Mouse (Mus musculus): Measurements from ENCODE around the gene Gm20431.
A peak's percentile ranks its signal among the peaks of the same experiment; 100 is the strongest.
"Not testable (repeated sequence)": the region's sequence is repeated elsewhere in the genome, so short reads cannot be mapped to it uniquely, and the experiment has no call there.

Gm20431 gene

GRCm38 (mm10) chr2:167632731-167633536 lies 28.4 kb downstream of the Gm20431 start:
- no peak for ATAC-seq (ENCODE audit: insufficient number of reproducible peaks, low FRiP score, low TSS enrichment)

DNA sequence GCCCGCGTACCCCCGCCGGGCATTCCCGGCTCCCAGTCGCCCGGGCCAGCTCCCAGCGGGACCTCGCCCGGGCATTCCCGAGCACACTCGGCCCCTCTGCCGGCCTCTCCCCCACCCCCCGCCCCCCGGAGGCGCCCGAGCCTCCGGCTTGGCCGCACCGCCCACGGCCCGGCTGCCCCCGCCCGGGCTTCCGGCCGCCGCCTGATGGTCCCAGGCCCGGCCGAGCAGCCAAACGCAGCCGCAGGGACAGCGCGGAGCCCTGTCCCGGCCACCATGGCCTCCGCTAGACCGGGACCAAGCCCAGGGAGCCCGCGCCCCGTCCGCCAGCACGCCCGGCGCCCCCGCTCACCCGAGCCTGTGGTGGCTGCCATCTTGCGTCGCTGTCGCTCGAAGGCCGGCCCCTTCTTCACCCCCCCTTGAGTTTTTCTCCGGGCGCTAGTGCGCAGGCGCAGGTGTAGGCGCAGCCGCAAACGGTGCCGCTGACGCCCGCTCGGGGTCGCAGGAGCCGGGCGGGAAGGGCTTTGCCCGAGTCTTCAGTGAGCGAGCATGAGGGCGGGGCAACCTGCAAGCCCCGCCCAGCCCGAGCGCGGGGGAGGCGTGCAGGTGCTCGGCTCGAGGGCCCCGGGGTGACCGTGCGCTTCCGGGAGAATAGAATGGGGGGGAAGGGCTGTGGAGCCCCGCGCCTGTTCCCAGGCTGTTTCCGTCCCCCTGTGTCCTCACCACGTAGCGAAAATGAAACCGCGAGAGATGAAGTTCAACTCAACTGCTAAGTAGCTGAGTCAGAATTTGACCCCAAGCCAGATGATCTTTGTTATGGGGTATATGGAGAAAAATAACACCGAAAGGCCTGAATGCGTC lies 29.5 kb downstream of the Gm20431 start, which contains the start of gene Ube2v1:
Gene Ube2v1 (minus strand): TSS at position 505 of the 858 bp plus-strand sequence.
- ATAC-seq (ENCODE audit: insufficient number of reproducible peaks, low FRiP score, low TSS enrichment) = peak; percentile 65

DNA sequence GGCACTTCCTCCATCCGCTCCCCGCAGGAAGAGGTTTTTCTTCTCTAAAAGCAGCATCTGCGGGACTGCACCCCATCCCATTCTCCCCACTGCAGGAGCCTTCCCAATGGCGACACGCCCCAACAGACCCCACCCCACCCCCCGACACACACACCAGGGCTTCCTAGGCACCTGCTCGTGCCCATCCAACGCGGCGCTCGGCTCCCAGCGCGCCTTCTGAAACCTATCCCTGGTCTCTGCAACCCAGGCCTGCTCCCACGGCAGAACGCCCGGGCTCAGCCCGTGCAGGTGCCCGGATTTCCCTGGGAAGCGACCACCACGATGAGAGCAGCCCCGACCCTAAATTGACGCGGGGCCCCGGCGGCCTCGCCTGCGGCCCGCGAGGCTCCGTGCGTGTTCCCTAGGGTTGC lies 30.1 kb downstream of the Gm20431 start:
- no peak for ATAC-seq (ENCODE audit: insufficient number of reproducible peaks, low FRiP score, low TSS enrichment)

- ATAC-seq (ENCODE audit: insufficient number of reproducible peaks, low FRiP score, low TSS enrichment) = no peak
Observed at GRCm38 (mm10) chr2:167630421-167630820, 30.9 kb downstream of the Gm20431 start.

DNA sequence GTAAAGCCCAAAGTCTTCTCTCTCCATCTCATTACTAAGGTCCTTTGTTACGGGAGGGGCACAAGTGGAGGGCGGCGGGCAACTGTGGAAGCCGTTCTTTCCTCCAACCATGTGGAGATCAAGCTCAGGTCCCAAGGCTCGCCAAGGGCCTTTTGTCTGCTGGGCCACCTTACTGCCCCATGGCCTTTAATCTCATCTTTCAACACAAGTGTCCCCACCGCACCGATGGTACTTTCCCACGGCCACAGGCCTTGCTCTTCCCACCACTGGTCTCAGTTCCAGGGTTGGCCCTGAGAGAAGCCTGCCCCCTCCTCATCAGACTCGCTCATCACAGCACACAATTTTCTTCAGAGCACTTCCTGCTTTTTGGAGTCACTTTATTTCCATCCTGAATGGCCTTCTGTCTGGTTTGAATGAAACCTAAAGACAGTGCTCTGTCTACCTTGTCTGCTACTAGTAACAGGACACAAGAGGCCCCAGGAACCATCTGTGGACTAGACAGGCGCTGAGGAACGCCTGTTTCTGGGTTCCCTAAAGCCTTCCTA lies 31.6 kb downstream of the Gm20431 start:
- ATAC-seq (ENCODE audit: insufficient number of reproducible peaks, low FRiP score, low TSS enrichment) = no peak

GRCm38 (mm10) chr2:167628872-167629271 lies 32.4 kb downstream of the Gm20431 start:
- no peak for ATAC-seq (ENCODE audit: insufficient number of reproducible peaks, low FRiP score, low TSS enrichment)

DNA sequence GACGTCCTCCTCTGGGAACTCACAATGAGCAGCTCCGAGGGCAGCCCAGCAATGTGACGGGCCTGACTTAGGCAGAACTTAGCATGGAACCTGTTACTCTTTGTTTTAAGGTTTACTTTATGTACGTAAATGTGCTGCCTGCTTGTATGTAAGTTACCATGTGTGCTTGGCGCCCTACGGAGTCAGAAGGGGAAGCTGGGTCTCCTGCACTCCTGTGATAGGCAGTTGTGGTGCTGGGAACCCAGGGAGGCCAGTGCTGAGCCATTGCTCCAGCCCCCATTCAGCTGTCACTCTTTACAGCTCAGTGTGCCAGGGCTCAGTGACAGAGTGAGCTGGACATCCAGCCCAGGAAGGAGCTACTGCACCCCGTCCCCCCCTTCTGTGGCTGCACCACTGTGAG lies 34.3 kb downstream of the Gm20431 start:
- ATAC-seq (ENCODE audit: insufficient number of reproducible peaks, low FRiP score, low TSS enrichment) = no peak

- no peak for ATAC-seq (ENCODE audit: insufficient number of reproducible peaks, low FRiP score, low TSS enrichment)
Observed at GRCm38 (mm10) chr2:167625670-167626069, 35.6 kb downstream of the Gm20431 start.

DNA sequence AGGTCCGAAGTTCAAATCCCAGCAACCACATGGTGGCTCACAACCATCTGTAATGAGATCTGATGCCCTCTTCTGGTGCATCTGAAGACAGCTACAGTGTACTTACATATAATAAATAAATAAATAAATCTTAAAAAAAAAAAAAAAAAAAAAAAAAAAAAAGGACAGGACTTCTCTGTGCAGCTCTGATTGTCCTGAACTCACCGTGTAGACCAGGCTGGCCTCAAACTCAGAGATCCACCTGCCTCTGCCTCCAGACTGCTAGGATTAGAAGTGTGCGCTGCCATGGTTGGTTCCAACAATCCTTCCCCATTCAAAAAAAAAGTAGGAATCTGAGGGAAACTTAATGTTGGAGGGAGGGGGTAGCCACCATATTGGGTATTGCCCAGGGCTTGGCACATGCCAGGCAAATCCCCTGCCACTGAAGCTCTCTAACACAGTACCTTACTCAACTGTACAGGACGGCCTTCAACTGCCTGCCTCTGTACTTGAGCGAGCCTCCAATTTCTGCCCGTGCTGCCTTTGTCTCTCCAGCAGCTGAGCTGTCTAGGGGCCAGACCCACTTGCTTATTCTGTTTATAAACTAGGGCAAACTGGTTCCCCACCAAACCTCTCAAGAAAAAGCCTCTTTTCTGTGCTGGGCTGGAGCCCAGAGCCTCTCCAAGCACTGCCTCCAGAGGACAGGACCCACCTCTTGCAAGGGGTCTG lies 36.8 kb downstream of the Gm20431 start:
- no peak for ATAC-seq (ENCODE audit: insufficient number of reproducible peaks, low FRiP score, low TSS enrichment)

DNA sequence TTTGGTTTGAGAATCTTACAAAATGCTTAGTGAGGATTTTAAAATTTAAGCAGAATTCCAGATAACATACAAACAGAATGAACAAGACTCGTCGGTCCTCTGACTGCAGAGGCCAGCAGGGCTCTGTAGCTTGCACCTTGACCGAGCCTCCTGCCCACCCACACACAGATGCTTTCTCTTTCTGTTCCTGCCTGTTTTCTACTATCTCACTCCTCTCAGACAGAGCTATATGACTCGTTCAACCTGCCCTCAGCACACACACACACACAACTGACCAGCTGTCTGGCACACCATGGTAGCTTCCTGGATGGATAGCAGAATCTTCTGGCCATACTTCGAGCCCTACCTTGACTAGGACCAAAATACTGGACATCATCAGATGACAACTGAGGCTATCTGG lies 38.3 kb downstream of the Gm20431 start:
- ATAC-seq (ENCODE audit: insufficient number of reproducible peaks, low FRiP score, low TSS enrichment) = no peak

DNA sequence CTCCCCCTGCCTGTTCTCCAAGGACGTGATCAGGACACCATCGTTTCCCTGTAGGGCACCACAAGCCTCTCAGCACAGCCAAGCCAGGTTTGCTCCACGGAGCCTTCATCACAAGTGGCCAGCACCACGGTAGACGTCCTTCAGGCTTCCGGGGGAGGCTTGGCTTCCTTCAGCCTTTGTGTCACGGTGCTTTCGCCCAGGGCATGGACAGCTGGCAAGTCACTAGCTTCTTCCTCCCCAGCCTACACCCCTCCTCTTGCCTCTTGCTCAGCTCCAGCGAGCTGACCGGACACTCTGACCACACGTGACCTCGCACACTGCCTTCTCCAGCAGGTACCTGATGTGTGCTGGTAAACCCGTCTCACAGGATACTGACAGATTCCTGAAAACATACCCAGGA lies 38.9 kb downstream of the Gm20431 start:
- peak; percentile 33 for ATAC-seq (ENCODE audit: insufficient number of reproducible peaks, low FRiP score, low TSS enrichment)

- ATAC-seq (ENCODE audit: insufficient number of reproducible peaks, low FRiP score, low TSS enrichment) = no peak
Observed at GRCm38 (mm10) chr2:167621255-167622087, 39.8 kb downstream of the Gm20431 start.

DNA sequence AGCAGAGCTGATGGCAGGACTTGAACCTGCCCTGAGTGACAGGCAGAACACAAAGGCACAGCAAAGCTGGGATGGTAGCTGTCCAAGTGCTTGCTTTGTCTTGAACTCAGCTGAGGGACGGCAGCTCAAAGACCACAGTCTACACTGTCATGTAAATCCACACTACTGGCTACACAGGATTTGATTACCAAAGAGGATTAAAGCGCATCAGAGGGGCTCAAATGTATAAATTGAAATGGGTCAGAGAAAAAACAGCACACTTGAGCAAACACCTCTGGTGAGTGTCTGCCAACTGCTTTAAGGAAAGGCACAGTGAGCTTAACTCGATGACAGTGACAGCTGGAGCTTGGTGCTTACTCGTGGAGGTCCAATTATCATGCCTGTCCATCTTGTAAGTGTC lies 43.8 kb downstream of the Gm20431 start:
- no peak for ATAC-seq (ENCODE audit: insufficient number of reproducible peaks, low FRiP score, low TSS enrichment)

GRCm38 (mm10) chr2:167617034-167617433 lies 44.3 kb downstream of the Gm20431 start:
- no peak for ATAC-seq (ENCODE audit: insufficient number of reproducible peaks, low FRiP score, low TSS enrichment)

GRCm38 (mm10) chr2:167613335-167613734 lies 48.0 kb downstream of the Gm20431 start:
- ATAC-seq (ENCODE audit: insufficient number of reproducible peaks, low FRiP score, low TSS enrichment) = not testable (repeated sequence)

DNA sequence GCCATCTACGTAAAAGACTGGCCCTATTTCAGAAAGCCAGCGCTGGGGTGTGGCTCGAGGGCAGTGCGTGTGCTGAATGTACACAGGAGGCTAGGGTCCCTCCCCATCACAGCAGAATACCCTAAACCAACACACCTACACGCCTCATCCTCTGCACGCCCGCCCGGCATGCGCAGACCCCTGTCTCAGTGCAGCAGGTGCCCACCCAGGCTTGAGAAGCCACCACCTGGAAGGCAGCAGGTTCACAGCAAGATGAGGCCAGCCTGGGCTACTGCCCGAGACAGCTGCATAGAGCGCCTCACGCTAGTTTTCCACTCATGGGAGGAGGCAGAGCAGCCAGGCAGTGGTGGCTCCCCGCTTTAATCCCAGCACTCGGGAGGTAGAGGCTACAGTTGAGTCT lies 49.2 kb downstream of the Gm20431 start:
- ATAC-seq (ENCODE audit: insufficient number of reproducible peaks, low FRiP score, low TSS enrichment) = no peak

DNA sequence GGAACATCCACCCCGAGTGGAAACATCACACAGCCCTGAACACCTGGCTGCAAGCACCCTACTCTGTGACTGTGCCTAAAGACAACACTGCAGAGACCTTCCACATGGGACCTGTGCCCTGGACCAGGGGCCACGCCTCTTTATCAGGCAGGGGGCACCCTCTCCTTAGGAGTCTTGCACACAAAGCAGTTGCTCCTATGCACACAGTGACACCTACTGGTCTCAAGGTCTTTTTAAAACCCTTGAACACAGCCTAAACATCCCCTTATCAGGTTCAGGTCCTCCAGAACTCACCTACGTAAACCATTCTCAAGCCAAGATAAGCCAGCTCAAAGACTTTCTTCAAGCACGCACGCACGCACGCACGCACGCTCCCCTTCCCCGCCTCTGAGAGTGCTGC lies 50.0 kb downstream of the Gm20431 start:
- ATAC-seq (ENCODE audit: insufficient number of reproducible peaks, low FRiP score, low TSS enrichment) = no peak

- ATAC-seq (ENCODE audit: insufficient number of reproducible peaks, low FRiP score, low TSS enrichment) = no peak
Observed at GRCm38 (mm10) chr2:167606745-167607123, 54.6 kb downstream of the Gm20431 start.

DNA sequence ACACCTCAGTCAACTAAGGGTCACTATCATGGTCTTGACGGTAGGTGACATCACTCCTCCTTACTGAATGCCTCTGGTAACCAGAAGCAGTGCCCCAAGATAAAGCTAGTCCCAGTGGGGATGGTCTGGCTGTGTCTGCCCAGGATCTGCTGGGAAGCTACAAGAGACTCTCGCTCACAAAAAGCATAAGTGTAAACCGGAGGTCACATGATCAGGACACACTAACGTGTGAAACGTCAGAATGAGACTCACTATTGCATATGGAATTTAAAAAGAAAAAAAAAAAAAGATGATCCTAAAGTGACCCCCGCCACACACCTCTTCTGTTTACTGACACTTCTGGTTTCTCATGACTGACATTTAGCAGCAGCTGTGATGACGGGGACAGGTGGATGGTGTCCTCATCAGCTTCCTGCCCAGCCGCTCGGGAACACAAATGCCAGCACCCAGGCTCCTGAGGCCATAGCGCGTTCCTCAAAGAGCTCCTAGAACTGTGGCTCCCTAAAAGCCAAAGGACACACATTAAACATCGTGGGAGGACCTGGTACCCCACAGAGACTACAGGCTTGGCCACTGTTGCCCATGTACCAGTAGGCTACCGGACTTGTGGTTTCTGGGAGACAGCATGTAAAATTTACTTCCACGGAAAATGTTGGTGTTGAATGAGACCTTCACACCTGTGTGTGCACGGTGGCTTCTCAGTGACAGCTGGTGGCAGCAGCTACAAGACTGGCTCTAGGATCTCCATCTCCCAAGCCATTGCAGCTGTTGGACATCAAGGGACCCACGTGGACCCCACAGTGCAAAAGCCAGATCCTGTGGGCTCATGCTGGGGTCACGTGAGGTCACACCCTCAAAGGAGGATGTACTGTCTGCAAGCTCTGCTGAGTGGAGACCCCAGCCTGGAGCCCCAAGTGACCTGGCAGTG lies 55.2 kb downstream of the Gm20431 start:
- no peak for ATAC-seq (ENCODE audit: insufficient number of reproducible peaks, low FRiP score, low TSS enrichment)

All from cerebellum, adult (tissue).